Mouse (Mus musculus): ENCODE results near the gene Naxe. TPM values are rescaled to one million over a fixed set of nuclear protein-coding genes. Genes with fewer than 3 reads are reported as not detected.

The Naxe gene
- polyA plus RNA-seq, 1 experiment = 87.8 TPM

DNA sequence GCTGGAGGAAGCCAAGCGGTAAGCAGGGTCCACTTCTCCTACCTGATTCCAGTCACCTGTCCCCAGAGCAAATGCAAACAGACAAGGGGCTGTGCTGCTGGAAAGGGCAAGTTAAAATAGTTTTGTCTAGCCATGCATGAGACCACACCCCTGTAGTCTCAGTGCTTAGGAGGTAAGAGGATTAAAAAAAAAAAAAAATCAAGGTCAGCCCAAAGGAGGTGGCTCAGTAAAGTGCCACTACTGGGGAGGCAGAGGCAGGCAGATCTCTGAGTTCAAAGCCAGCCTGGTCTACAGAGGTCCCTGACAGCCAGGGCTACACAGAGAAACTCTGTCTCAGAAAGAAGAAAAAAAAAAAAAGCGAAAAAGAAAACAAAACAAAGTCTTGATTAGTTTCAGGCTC is 25.7 kb upstream of the Naxe start:
- TF ChIP-seq CTCF (IDR thresholded peaks at IDR 0.05; ENCODE audit: borderline replicate concordance, extremely low read depth, insufficient read depth, insufficient read length) (no peak), POLR2A (IDR thresholded peaks at IDR 0.05; ENCODE audit: borderline replicate concordance, extremely low read depth, insufficient read depth, insufficient read length, poor library complexity, severe bottlenecking) (no peak)
- no peak for DNase-seq (ENCODE audit: low read depth)

DNA sequence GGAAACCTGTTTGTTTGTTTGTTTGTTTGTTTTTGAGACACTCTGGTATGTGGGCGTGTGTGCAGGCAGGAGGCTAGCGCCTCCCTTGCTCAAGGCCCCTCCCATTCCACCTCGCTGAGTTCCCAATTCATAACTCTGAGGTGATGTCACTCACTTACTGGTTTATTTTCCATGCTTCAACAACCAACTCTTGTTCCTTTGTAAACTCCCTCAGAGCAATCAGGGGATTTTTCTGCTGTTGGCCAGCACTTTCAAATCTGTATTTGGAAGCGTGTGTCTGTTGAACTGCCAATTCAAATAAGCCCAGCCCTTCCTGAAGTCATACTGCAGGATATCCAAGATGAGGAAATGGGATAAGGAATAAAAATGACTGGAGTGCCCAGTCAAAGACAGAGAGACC is 24.4 kb upstream of the Naxe start:
- peak; percentile 65 for DNase-seq (ENCODE audit: low read depth)
- TF ChIP-seq POLR2A (IDR thresholded peaks at IDR 0.05; ENCODE audit: borderline replicate concordance, extremely low read depth, insufficient read depth, insufficient read length, poor library complexity, severe bottlenecking) = no peak
- TF ChIP-seq CTCF (IDR thresholded peaks at IDR 0.05; ENCODE audit: borderline replicate concordance, extremely low read depth, insufficient read depth, insufficient read length) = no peak

DNA sequence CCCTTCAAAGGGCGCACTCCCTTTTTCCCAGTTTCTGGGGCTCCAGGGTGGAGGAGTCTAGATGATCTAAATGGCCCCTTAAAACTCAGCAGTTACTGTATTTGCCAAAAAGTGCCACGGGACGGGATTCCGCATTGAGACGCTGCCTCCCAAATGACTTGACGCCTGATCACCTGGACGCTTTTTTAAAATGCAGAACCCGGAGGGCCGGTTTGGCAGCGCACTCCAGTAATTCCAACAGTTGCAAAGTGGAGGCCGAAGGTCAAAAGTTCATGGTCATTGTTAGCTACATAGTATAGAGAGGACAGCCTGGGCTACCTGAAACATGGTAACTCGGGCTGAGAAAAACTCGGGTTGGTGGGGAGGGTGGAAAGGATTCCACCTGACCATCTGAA is 23.9 kb upstream of the Naxe start:
- TF ChIP-seq POLR2A (IDR thresholded peaks at IDR 0.05; ENCODE audit: borderline replicate concordance, extremely low read depth, insufficient read depth, insufficient read length, poor library complexity, severe bottlenecking) (no peak), CTCF (IDR thresholded peaks at IDR 0.05; ENCODE audit: borderline replicate concordance, extremely low read depth, insufficient read depth, insufficient read length) (no peak)
- no peak for DNase-seq (ENCODE audit: low read depth)

DNA sequence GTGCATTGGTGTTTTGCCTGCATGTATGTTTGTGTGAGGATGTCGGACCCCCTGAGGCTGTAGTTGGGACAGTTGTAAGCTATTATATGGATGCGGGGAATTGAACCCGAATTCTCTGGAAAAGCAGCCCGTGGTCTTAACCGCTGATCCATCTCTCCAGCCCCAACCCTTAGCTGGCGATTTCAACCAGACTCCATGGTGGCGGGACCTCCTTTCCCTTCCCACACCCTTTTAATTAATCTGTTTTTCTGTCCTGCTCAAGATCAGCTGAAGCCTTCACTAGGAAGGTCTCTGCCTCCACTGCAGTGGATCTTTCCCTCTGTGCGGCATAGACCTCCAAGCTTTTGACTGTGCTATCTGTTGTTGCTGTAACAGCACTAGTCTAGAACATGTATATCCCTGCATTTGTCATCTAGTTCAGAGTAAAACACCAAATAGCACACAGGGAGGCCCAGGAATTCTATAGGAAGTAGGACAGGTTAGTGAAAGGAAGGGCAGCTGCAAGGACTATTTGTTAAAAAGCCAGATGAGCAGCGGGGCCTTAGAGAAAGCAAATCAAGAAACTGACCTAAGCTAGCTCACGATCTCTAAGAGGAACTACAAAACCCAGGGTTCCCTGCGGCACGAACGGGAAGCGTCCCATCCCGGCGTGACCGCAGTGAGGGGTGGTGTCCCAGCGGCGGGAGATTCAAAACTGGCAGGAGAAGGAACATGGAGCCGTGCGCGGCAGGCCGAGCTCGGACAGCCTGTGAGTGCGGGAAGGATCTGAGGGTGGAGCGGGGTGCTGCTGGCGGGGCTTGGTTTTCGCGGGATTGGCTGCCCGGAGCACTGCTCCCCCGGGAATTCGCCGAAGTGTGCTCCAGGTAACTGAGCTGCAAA is 23.3 kb upstream of the Naxe start, which contains the start of gene Iqgap3:
Gene Iqgap3 (plus strand): TSS at position 627 of the 879 bp plus-strand sequence.
- peak; percentile 97 for DNase-seq (ENCODE audit: low read depth)
- TF ChIP-seq POLR2A (IDR thresholded peaks at IDR 0.05; ENCODE audit: borderline replicate concordance, extremely low read depth, insufficient read depth, insufficient read length, poor library complexity, severe bottlenecking) = 0 out of 2 replicates have a peak, but pooled peaks have one; percentile 8
- no peak for TF ChIP-seq CTCF (IDR thresholded peaks at IDR 0.05; ENCODE audit: borderline replicate concordance, extremely low read depth, insufficient read depth, insufficient read length)

DNA sequence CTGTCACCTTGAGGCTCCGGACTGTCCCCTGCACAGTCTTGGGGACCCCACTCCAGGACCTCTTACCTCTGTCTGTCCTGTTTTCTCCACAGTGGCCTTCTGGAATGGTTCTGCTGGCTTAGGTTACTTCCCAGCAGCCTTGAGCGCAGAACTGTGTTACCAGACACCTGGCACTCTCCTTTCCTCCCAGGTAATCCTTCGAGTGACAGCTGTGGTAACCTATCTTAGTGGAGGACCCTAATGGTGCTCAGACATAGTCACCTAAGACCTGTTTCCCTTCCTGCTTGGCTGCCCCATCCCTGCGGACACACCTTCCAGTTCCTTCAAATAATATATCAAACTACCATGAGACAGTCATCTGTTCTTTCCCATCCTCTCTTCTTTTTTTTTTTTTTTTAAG is 19.9 kb upstream of the Naxe start, which contains the start of gene Ttc24:
Gene Ttc24 (minus strand): TSS at position 101 of the 400 bp plus-strand sequence.
- TF ChIP-seq CTCF (IDR thresholded peaks at IDR 0.05; ENCODE audit: borderline replicate concordance, extremely low read depth, insufficient read depth, insufficient read length) (no peak), POLR2A (IDR thresholded peaks at IDR 0.05; ENCODE audit: borderline replicate concordance, extremely low read depth, insufficient read depth, insufficient read length, poor library complexity, severe bottlenecking) (no peak)
- no peak for DNase-seq (ENCODE audit: low read depth)

DNA sequence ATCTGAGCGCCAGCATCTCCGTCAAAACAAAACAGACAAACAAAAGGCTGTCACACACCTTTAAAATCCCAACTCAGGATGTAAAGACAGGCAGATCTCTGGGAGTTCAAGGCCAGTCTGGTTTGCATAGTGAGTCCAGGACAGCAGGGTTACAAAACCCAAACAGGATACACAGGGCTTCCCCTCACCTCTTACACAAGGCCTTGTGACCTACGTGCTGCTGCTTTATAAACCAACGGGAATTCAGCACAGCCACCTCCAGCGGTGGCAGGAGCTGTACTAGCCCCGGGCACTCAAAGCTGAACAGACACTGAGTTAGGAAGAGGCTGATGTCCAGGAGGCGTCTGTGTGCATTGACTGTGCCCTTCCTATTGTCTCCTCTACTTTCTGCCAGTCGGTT is 19.1 kb upstream of the Naxe start:
- TF ChIP-seq CTCF (IDR thresholded peaks at IDR 0.05; ENCODE audit: borderline replicate concordance, extremely low read depth, insufficient read depth, insufficient read length) (no peak), POLR2A (IDR thresholded peaks at IDR 0.05; ENCODE audit: borderline replicate concordance, extremely low read depth, insufficient read depth, insufficient read length, poor library complexity, severe bottlenecking) (no peak)

DNA sequence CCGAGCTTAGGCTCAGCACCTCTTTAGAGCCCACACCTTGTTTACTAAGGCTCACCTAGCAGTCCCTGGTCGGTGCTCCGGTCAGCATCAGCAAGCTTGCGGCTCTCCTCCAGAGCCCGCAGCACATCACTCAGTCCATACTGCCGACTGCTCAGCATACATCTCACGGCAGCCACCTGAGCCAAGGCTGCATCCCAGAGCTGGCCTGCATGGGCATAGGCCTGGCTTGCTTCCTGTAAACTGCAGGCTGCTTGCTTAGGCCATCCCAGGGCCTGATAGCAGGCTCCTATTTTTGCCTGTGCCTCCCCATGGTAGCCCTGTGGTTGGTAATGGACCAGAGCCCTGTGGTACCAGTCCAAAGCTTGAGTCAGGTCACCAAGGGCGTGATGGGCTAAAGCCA is 16.5 kb upstream of the Naxe start:
- DNase-seq (ENCODE audit: low read depth) = no peak
- TF ChIP-seq CTCF (IDR thresholded peaks at IDR 0.05; ENCODE audit: borderline replicate concordance, extremely low read depth, insufficient read depth, insufficient read length) = no peak

More for the DNA sequence above, 19.1 kb upstream of the Naxe start:
- no peak for DNase-seq (ENCODE audit: low read depth)

DNA sequence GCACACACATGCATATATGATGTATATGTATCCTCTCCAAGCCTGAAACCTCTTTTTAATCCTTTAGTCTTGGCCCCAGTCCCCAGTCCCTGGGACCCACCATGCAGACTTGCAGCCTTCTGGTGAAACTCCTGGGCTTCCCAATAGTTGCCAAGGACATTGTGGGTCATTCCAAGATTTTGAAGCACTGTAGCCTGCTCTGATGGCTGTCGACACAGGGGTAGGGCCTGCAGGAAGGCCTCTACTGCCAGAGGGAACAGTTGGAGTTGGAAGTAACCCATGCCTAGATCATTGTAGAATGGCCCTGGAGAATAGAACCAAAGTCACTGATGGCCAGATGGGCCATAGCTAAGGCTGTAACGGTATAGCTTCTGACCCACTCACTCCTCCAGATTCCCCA is 16.1 kb upstream of the Naxe start:
- DNase-seq (ENCODE audit: low read depth) = no peak
- TF ChIP-seq POLR2A (IDR thresholded peaks at IDR 0.05; ENCODE audit: borderline replicate concordance, extremely low read depth, insufficient read depth, insufficient read length, poor library complexity, severe bottlenecking) = no peak

DNA sequence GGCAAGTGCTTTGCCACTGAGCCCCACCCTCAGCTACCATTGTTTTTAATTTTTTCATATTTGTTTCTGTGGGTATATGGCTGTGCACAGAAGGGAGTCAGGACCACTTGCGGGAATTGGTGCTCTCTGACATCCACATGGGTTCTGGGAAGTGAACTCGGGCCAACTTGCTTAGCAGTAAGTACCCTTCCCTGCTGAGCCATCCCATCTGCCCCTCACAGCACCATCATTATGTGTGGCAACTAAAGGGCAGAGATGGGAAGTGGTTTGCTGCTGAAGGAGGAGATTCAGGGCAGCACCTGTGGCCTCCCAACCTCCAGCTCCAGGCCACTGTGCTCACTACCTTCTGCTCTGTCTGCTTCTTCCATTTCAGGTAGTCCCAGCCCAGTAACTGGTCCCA is 15.3 kb upstream of the Naxe start:
- TF ChIP-seq POLR2A (IDR thresholded peaks at IDR 0.05; ENCODE audit: borderline replicate concordance, extremely low read depth, insufficient read depth, insufficient read length, poor library complexity, severe bottlenecking) (no peak), CTCF (IDR thresholded peaks at IDR 0.05; ENCODE audit: borderline replicate concordance, extremely low read depth, insufficient read depth, insufficient read length) (no peak)
- DNase-seq (ENCODE audit: low read depth) = no peak

DNA sequence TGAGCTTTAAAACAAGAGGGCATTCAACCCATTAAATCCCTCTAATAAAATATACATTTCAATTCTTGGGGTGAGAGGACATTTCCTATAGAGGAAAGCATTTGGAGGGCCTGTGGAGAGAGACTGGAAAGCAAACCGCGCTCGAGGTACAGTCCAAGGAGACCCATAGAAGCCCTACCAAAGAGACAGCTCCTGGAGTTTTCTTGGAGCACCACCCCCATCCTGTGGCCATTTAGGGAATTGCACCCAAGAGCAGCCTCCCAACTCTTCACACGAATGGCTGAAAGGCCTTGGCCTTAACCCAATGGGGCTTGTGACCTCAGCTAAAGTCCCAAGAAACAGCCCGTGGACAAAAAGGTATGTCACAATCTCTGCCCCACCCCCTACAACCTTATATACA is 13.5 kb upstream of the Naxe start:
- TF ChIP-seq POLR2A (IDR thresholded peaks at IDR 0.05; ENCODE audit: borderline replicate concordance, extremely low read depth, insufficient read depth, insufficient read length, poor library complexity, severe bottlenecking) (no peak), CTCF (IDR thresholded peaks at IDR 0.05; ENCODE audit: borderline replicate concordance, extremely low read depth, insufficient read depth, insufficient read length) (peak; percentile 98)

DNA sequence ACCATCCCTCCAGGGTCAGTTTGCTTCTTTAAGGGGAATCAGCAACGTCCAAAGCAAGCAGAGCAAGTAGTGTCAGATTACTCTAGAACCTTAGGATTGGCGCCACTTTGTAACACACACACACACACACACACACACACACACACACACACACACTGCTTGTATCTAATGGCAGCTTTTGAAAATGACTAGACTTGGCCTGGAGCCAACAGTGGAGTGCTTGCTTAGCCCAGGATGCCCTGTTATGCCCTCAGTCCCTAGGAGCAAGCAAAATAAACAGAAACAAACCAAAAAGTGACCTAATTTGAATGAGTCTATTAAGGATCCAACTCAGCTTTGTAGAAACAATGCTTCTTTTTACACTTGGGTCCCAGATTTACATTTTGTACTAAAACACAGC is 10.1 kb upstream of the Naxe start:
- no peak for TF ChIP-seq CTCF (IDR thresholded peaks at IDR 0.05; ENCODE audit: borderline replicate concordance, extremely low read depth, insufficient read depth, insufficient read length)
- DNase-seq (ENCODE audit: low read depth) = peak; percentile 62

More for the DNA sequence above, 13.5 kb upstream of the Naxe start:
- DNase-seq (ENCODE audit: low read depth) = peak; percentile 84

DNA sequence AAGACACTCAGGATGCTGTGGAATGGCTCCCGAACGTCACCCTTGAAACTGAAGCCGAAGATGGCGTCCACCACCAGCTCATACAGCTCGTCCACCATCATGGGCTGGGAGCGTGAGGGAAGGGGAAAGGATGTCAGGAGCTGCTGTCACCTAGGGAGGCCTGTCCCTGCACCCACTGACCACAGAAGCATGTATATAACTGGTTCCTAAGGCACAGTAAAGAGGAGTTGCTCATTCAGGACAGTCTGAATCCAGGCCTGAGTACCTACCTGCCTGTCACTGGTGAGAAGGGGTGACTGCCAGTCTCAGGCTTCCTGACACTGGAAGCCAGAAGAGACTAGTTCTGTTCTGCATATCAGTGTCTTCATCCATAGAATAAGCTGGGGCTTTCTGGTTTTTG is 1.3 kb downstream of the Naxe start:
- DNase-seq (ENCODE audit: low read depth) = no peak
- TF ChIP-seq POLR2A (IDR thresholded peaks at IDR 0.05; ENCODE audit: borderline replicate concordance, extremely low read depth, insufficient read depth, insufficient read length, poor library complexity, severe bottlenecking) (no peak), CTCF (IDR thresholded peaks at IDR 0.05; ENCODE audit: borderline replicate concordance, extremely low read depth, insufficient read depth, insufficient read length) (no peak)
